Mouse (Mus musculus): ENCODE measurements at regions not wholly inside any gene's neighbourhood (a gene's known extent, or its start where the extent isn't known, plus 50 kb on each side); places are given as distances from the start of the nearest gene placed in this dataset.
"Not testable (repeated sequence)": the region's sequence is repeated elsewhere in the genome, so short reads cannot be mapped to it uniquely, and the experiment has no call there.

- no peak for DNase-seq (ENCODE audit: low read depth)
Observed at GRCm38 (mm10) chr7:39596403-39596802, 78.8 kb downstream of the Zfp619 start.

GRCm38 (mm10) chr7:39613767-39614166, 96.2 kb downstream of the Zfp619 start:
- DNase-seq (ENCODE audit: low read depth): no peak

DNA sequence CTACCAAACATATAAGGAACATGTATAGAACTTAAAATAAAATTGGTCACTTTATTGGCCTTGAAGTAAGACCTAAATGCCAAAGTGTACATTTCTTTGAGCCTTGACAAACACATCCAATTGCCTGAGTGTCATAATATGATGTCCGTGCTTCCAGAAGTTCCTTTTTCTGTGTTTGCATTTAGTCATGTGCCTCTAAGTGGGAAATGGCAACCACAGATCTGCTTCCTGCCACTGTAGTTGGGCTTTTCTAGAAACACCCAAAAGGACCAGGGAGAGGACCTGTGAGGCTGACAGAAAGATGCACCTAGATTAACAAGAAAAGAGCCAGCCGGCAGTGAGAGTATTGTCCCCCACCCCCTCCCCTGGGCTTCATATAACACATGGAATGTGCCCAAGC, 97.5 kb downstream of the Zfp619 start:
- DNase-seq (ENCODE audit: low read depth): no peak

- no peak for DNase-seq (ENCODE audit: low read depth)
Observed at GRCm38 (mm10) chr7:39621796-39622195, 104.2 kb downstream of the Zfp619 start.

GRCm38 (mm10) chr7:39632836-39633235, 115.3 kb downstream of the Zfp619 start:
- DNase-seq (ENCODE audit: low read depth): no peak

GRCm38 (mm10) chr7:39642333-39642732, 124.8 kb downstream of the Zfp619 start:
- DNase-seq (ENCODE audit: low read depth): no peak

- DNase-seq (ENCODE audit: low read depth): no peak
Observed at GRCm38 (mm10) chr7:39643323-39643722, 125.8 kb downstream of the Zfp619 start.

GRCm38 (mm10) chr7:39650483-39651102, 133.0 kb downstream of the Zfp619 start:
- no peak for DNase-seq (ENCODE audit: low read depth)

DNA sequence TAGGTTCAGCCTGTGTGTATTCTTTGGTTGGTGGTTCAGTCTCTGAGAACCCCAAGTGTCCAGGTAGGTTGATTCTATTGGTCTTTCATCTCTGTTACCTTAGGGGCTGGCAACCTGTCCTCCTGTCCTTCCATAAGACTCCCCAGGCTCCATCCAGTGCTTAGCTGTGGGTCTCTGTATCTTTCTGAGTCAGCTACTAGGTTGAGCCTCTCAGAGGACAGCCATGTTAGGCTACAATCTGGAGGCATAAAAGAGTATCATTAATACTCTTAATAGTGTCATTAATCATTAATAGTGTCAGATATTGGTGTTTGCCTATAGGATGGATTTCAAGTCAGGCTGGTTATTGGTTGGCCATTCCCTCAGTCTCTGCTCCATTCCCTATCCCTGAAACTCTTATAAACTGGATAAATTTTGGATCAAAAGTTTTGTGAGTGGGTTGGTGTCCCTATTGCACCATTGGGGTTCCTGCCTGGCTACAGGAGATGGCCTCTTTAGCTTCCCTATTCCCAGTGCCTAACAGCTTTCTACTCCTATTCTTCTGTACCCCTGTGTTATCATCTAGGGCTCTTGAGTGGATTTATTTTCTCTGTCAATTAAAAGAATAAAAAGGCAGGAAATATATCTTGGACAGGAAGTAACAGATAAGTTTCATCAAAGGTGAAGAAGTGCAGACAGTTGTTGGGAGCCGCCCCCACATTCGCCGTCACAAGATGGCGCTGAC, 137.2 kb downstream of the Zfp619 start:
- no peak for DNase-seq (ENCODE audit: low read depth)

GRCm38 (mm10) chr7:39655287-39655652, 137.7 kb downstream of the Zfp619 start:
- not testable (repeated sequence) for DNase-seq (ENCODE audit: low read depth)

- no peak for DNase-seq (ENCODE audit: low read depth)
Observed at GRCm38 (mm10) chr7:39655709-39656397, 138.3 kb downstream of the Zfp619 start.

DNA sequence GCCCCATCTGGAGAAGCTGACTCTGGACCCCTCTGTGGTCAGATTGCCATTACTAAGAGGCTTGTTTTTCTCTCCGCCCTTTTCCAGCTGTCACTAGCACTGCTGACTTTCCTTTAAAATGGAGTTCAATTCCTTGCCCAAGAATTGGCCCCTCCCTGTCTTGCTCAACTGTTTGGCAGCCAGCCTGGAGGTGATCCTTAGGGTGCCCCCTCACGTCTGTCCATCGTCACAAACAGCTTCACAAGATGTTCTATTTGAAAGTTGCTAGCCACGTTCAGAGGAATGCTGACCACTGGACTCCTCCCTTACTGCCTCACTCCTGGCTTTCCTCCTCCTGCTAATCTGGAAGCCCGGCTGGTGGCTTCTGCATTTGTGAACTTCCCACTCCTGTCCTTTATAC, 142.0 kb downstream of the Zfp619 start:
- DNase-seq (ENCODE audit: low read depth): no peak

GRCm38 (mm10) chr7:39675124-39675846, 157.7 kb downstream of the Zfp619 start:
- DNase-seq (ENCODE audit: low read depth): no peak

- DNase-seq (ENCODE audit: low read depth): no peak
Observed at GRCm38 (mm10) chr7:39675847-39676238, 158.3 kb downstream of the Zfp619 start.

GRCm38 (mm10) chr7:39680411-39680810, 162.8 kb downstream of the Zfp619 start:
- DNase-seq (ENCODE audit: low read depth): no peak

GRCm38 (mm10) chr7:39696589-39696988, 179.0 kb downstream of the Zfp619 start:
- DNase-seq (ENCODE audit: low read depth): no peak

- no peak for DNase-seq (ENCODE audit: low read depth)
Observed at GRCm38 (mm10) chr7:39701506-39701905, 183.9 kb downstream of the Zfp619 start.

- no peak for DNase-seq (ENCODE audit: low read depth)
Observed at GRCm38 (mm10) chr7:39705118-39706095, 187.8 kb downstream of the Zfp619 start.

GRCm38 (mm10) chr7:39706606-39707005, 189.0 kb downstream of the Zfp619 start:
- DNase-seq (ENCODE audit: low read depth): no peak

GRCm38 (mm10) chr7:39716340-39717150, 199.0 kb downstream of the Zfp619 start:
- DNase-seq (ENCODE audit: low read depth): no peak

Measured in gonadal fat pad, adult 2 months (tissue).